Mouse (Mus musculus): Measurements from ENCODE around the gene 4930402H24Rik.

4930402H24Rik gene

GRCm38 (mm10) chr2:130731855-130732254 lies 174.4 kb downstream of the 4930402H24Rik start:
- no peak for DNase-seq (ENCODE audit: low read depth, low spot score)

DNA sequence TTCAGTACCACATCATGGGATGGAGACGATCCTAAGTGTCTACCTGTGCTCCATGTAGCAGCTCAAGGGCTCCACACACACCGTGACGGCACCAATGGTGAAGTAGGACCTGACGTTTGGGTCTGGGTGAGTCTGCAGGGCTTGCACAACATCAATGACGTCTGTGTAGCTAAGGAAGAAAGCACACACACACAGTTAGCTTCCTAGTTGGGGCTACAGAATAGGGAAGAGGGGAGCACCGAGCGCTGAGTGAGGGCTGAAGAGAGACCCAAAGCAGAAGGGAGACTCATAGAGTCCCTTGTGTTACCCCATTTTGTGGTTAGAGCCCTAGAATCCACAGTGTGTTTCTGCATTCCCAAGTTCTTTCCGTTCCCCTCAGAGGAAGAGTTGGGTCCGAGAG lies 175.5 kb downstream of the 4930402H24Rik start:
- no peak for DNase-seq (ENCODE audit: low read depth, low spot score)

- no peak for DNase-seq (ENCODE audit: low read depth, low spot score)
These were observed 177.2 kb downstream of the 4930402H24Rik start for GRCm38 (mm10) chr2:130728906-130729585.

DNA sequence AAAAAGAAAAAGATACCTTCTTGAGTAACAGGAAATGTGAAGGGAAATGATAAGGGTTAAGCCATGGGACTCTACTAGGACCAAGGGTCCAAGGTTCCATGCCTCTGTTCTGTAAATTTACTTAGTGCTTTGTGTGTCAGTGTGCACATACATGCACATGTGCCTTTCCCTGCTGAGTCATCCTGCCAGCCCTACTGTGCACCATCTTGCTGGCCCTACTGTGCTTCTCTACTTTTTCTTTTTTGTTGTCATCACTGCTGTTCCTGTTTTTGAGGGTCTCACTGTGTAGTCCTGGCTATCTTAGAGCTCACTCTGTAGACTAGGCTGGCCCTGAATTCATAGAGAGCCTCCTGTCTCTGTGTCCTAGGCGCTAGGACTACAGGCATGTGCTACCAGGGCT lies 178.5 kb downstream of the 4930402H24Rik start:
- DNase-seq (ENCODE audit: low read depth, low spot score) = no peak

- DNase-seq (ENCODE audit: low read depth, low spot score) = no peak
These were observed 181.8 kb downstream of the 4930402H24Rik start for GRCm38 (mm10) chr2:130724369-130724768.

- DNase-seq (ENCODE audit: low read depth, low spot score) = no peak
These were observed 188.3 kb downstream of the 4930402H24Rik start for GRCm38 (mm10) chr2:130717951-130718350.

- no peak for DNase-seq (ENCODE audit: low read depth, low spot score)
These were observed 199.1 kb downstream of the 4930402H24Rik start for GRCm38 (mm10) chr2:130707057-130707456.

- no peak for DNase-seq (ENCODE audit: low read depth, low spot score)
These were observed 199.6 kb downstream of the 4930402H24Rik start for GRCm38 (mm10) chr2:130706602-130707001.

DNA sequence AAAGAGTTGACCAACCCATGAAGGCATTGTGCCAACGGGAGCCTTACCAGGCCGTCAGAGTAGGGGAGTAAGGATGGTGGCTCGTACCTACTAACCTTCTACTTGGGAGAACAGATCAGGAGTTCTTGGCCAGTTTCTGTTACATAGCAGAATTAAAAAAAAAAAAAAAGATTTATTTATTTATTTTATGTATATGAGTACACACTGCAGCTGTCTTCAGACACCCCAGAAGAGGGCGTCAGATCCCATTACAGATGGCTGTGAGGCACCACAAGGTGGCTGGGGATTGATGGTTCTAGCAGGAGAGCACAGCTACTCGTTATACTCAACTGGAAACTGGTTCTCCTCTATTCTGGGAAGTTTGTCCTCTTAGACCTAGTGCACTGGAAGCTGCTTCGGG lies 201.0 kb downstream of the 4930402H24Rik start:
- DNase-seq (ENCODE audit: low read depth, low spot score) = no peak

- DNase-seq (ENCODE audit: low read depth, low spot score) = no peak
These were observed 201.9 kb downstream of the 4930402H24Rik start for GRCm38 (mm10) chr2:130704040-130705001.

DNA sequence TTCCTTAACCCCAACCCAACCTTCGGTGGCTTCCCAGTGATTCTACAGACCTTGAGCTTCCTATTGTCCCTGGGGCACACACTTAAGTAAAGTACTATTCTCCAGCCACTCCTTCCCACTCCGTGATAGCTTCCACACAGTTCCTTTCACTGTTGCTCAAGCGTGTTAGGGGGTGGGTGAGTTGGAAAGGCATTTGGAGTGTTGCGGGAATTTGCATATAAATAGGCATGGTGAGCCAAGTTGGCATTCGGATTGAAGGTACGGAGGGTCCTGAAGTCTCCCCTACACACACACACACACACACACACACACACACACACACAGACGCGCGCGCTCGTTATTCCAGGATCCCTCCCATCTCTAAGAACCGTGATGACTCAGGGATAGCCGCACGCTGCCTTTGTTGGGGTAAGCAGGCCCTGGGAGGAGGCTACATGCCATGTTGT lies 208.4 kb downstream of the 4930402H24Rik start:
- no peak for DNase-seq (ENCODE audit: low read depth, low spot score)

DNA sequence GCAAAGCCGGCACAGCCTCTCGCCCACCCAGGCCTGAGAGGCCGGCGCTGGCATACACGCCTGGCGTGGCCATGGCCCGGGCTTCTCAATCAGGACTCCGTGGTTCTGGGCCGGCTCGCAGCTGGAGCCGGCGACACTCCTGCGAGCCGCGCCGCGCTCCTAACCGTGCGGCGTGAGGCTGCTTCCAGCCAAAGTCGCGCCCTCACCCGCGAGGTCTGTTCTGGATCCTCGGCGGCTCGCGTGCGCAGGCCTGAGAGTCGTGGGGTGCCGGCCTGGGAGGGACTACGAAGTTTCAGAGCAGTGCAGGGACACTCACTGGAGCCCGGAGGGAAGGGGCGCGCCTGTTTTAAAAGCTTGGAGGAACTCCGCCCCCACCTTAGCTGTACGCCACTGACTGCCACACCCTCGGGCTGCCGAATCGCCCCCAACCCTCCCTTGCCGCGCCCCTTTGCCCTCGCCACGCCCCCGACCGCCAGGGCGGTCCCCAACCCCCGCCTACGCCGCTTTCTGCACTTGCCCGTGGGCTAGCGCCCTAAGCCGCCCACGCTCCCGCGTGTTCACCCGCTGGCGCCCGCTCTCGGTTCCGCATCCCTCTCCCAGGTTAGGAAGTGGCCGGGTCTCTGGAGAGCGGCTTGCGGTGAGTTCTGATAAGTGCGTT lies 208.9 kb downstream of the 4930402H24Rik start, which contains the start of gene Slc4a11:
Gene Slc4a11 (minus strand): TSS at position 367 of the 658 bp plus-strand sequence.
- peak; percentile 31 for DNase-seq (ENCODE audit: low read depth, low spot score)

DNA sequence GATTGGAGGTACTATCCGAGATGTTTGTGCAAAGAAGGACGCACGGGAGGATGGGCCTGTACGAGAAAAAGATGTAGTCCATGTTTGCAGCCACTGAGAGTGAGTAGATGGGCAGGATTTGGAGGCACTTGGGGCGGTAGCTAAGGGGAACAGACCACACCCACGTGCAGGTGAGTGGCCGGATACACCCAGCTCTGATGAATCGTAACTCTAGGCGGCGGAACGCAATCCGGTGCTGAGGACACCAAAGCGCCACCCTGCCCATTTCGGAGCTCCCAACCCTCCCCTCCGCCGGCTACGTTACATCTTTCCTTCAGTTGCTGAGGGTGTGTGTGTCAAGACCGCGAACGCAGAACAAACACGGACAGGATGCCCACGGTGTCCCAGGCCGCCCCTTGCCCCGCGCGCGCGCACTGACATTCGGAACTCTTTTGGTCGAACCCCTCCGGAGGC lies 209.5 kb downstream of the 4930402H24Rik start:
- DNase-seq (ENCODE audit: low read depth, low spot score) = no peak

DNA sequence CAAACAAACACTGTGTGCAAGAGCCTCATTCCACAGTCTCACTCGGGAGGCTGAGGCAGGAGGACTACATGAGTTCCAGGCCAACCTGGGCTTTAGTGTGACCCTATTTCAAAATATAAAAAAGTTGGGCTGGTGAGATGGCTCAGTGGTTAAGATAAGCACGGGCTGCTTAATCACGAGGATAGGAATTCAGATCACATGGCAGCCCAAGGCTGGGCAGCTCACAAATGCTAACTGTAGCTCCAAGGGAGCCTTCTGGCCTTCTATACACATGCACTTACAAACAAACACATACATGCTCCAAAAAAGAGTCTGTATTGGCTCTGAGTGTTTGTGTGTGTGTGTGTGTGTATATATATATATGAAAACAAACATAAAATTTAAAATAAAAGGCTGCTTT lies 212.6 kb downstream of the 4930402H24Rik start:
- DNase-seq (ENCODE audit: low read depth, low spot score) = no peak

- no peak for DNase-seq (ENCODE audit: low read depth, low spot score)
These were observed 217.2 kb downstream of the 4930402H24Rik start for GRCm38 (mm10) chr2:130689011-130689410.

DNA sequence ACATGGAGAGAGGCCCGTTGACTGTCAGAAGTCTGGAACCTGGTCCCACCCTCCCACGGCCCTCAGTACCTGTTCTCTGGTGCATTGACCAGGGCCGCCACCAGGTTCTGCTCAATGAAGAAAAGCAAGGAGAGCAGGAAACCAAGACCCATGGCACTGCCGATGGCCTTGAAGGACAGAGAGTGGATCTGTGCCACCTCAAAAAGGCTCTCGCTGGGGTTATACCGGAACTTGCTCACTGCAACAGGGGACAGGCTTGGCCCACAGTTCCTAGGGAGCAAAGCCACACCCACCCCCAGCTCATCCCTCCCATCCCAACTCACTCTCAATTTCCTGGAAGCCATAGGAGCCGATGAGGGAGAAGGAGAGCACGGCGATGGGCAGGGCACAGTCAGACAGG lies 220.8 kb downstream of the 4930402H24Rik start:
- no peak for DNase-seq (ENCODE audit: low read depth, low spot score)

DNA sequence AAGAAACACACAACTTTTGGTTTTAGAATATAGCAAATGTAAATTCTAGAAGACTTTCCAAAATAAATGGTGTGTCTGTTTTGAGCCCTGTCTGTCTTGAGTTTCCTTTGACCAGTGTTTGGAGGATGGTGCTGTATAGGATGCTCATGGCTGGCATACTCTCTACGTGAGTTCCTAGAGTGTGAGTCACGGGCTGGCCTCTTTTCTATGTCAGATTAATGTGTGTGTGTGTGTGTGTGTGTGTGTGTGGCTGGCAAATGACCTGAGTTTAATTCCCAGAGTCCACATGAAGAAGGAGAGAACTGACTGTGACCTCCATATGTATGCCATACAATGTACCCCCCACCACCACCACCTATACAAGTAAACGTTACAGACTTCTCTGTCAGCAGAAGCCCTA lies 224.7 kb downstream of the 4930402H24Rik start:
- no peak for DNase-seq (ENCODE audit: low read depth, low spot score)

DNA sequence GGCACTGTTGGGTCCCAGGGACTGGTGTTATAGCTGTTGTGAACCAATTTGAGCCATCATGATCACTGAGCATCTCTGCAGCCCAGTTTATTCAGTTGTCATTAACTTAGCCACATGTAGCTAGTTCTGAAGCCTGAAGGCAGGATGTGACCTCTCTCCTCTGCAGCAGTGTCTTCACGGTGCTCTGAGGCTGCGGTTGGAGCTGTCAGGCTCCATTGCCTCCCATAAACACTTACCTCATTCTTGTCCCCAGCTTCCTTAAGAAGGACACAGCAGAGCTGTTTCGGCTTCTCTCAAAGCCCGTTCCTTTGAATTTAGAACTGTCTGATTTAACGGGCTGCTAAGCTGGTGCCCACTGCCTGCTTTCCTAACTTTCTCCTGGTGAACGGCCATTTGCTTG lies 226.3 kb downstream of the 4930402H24Rik start:
- DNase-seq (ENCODE audit: low read depth, low spot score) = no peak

DNA sequence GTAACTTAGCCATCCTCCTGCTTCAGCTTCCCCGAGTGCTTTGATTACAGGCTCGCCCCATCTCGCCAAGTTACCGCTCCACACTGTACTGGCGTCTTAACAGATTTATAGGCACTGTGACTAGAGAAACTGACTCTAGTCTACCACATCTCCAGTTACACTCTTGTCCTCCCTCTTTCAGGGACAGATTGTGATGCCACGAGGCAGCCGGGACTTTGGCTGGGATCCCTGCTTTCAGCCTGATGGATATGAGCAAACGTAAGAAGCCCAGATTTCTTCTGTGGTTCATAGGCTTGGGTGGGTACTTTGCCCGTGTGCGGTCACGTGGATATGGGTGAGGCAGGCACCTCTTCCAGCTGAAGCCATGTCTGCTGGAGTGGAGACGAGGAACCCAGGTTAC lies 227.1 kb downstream of the 4930402H24Rik start:
- no peak for DNase-seq (ENCODE audit: low read depth, low spot score)

GRCm38 (mm10) chr2:130677211-130677610 lies 229.0 kb downstream of the 4930402H24Rik start:
- no peak for DNase-seq (ENCODE audit: low read depth, low spot score)

- DNase-seq (ENCODE audit: low read depth, low spot score) = peak; percentile 76
These were observed 238.6 kb downstream of the 4930402H24Rik start, which contains the start of gene Itpa for GRCm38 (mm10) chr2:130667559-130667958. Itpa (plus strand) TSS chr2:130667610.

Measured in embryo, embryonic 11.5 days (tissue).